Mouse (Mus musculus) spleen, postnatal 14 days (tissue): Measurements from ENCODE around the gene Fgfr2.

Source experiments
- DNase-seq, 2 experiments: peaks; one replicate each; pipeline ENCODE4 v3.0.0; 2021 to 2022; ENCODE audit warnings: low spot score in 2 of 2

Fgfr2 gene

DNA sequence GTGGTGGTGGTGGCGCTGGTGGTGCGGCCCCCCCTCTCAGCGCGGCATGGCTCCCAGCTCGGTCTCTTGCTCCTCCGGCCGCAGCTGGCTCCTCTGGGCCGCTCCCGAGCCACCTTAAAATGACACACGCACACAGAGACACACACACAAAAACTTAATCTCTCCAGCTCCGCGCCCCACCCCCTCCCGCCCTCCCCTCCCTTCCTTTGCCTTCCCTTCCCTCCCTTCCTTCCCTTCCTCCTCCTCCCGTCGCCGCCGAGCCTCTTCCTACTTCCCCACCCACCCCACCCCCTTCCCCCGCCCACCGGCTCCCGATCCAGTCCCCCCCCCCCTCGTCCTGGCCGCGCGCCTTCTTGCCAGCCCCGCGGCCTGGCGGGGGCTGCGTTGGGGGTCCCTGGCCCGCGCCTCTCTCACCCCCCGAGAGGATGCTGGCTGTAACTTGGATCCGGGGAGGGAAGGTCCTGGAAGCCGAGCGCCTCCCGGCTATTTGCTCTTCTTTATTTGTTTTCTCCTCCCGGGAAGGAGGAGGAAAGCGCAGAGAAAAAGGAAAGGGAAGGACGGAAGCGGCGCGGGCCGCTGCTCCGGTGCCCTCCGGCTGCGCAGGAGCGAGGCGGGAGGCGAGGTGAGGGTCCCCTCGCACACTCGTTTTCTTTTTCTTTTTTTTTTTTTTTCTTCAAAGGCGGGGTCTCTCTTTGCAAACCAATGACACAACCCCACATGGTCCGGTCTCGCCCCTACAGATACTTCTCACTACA is at the start of gene Fgfr2:
Gene Fgfr2, minus strand, starts transcription at position 107 of the 755 bp plus-strand sequence.
- DNase-seq, result peak in 1 of 2 experiments; percentile 6

DNA sequence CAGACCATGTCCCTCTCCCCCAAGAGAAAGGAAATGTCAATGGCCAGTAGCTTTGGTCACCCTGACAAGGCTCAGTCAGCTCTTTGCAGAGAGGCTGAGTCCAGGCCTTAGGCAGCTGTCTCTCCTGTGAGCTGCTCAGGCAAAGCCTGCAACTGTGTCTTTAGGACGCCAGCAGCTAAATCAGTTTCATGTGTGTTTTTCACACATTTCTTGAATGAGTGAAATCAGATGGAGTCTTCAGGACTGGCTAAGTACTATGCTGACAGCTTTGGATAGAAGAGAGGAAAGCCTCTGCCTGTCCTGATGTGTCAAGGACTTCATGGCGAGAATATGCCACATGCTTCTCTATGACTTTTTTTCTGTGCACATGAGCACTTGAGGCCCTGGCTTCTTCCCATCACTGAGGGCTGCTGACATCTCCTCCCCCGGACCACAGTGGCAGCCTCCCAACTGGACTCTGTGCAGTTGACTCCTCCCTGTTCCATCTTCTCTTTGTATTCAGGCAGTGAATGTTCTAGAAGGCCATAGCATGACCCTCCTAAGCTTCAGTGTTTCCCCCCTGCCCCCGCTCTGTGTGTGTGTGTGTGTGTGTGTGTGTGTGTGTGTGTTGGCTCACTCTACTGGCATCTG is 48.4 kb upstream of the Fgfr2 start:
- no peak for DNase-seq

DNA sequence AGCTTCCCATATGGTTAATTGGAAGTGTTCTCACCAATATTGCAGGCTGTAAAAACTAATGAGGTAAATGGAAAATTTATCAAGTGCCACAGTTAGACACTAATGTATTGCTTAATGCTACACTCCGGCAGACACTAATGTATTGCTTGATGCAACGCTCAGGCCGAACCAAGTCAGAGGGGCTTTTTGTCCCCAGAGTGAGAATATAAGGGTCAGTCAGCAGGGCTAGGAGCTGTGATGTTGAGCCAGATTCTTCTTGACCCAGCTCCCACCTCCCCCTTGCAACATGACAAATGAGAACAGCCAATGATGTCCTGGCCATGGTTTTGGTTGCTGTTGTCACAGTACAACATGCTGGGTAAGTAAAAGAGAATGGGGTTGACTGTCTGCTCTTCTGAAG is 45.8 kb upstream of the Fgfr2 start:
- DNase-seq, result no peak

DNA sequence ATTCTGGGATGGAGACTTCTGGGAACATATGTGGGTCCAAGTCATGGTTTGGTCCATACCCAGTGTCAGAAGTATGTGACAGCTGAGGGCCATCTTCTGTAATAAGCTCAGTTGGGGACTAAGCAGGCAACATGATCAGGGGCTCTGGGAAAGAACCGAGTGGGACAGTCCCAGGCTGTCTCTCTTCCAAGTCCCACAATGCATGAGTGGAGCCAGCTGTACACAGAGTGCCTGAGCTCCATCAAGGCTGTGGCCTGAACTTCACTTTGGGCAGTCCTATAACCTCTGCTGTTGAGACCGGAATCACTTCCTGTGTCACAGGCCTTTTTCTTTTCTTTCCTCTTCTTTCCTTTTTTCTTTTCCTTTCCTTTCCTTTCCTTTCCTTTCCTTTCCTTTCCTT is 44.8 kb upstream of the Fgfr2 start:
- DNase-seq, result no peak

DNA sequence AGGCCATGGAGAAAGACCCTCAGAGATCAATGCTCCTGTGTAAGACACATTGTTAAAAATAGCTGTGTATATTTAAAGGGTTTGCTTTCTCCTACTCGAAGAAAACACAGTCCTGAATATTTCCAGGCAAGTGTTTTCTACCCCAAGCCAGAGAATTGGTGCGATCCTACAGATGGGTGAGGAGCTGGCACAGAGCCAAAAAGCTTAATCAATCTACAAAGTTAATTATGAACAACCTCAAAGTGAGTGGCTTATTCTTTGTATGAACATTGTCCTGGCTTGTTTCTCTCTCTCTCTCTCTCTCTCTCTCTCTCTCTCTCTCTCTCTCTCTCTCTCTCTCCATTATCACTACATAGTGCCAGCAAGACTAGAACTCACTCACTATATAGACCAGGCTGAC is 41.6 kb upstream of the Fgfr2 start:
- DNase-seq, result no peak

DNA sequence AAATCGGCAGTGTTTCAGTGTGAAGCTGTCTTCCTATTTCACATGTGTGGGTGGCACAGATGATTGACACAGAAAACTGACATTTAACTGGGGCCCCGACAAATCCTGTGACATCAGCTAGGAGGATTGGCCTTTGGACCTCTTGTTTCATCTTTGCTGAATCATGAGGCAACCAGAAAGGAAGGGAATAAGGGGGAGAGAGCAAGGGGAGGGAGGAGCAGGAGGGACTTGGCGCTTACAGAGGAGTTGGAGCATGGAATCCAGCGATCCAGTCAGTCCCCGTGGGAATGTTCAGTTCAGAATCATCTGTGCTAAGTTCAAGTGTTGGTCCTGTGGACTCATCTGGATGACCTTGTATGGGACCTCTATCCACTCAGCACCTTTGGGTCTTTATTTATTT is 39.9 kb upstream of the Fgfr2 start:
- DNase-seq, result no peak

DNA sequence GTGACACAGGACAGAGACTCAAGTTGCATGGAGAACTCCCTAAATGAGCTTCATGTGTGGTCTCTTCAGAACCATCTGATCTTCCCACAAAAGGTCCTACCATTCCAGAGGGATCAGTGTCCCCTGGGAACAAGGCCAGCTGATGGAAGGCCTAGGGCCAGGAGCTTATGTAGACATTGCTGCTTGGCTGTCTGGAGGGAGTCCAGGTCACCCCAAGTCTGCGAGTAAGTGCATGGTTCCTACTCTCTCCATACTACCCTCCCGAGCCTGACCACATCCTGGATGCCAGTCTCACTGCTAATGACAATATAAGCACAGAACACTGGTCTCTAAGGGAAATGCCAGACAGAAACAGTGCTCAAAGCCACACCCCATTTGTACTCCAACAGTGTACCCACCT is 39.0 kb upstream of the Fgfr2 start:
- no peak for DNase-seq

DNA sequence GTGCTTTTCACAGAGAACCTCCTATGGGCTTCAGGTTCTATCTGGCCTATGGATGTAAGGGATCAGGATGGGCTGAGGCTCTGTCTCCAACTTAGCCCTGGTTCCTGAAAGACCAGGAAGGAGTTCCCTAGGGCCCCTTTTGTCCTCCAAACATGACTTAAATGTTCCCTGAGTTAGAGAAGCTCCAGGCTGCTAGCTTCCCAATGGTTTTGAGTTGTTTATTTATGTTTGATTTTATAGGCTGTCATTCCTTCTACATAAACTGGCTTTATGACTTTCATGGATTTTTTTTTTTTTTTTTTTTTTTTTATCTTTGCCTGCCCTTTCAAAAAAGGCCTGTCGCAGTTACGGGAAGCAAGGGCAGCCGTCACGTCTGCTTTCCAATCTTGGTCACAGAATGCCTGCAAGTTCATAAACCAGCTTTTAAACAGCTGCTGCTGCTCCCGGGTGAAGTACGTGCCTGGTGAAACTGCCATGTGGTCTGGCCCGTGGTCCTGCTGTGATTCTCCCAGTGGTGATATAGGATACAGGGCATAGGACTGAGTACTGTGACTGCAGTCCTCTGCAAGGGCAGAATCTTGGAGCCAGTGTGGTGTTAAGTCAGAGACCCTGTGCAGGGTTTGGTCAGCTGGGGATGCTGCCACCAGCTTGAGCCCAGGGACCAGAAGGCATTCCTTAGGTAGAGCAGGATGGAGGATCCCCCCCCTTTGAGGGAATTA is 38.4 kb upstream of the Fgfr2 start:
- DNase-seq, result no peak

DNA sequence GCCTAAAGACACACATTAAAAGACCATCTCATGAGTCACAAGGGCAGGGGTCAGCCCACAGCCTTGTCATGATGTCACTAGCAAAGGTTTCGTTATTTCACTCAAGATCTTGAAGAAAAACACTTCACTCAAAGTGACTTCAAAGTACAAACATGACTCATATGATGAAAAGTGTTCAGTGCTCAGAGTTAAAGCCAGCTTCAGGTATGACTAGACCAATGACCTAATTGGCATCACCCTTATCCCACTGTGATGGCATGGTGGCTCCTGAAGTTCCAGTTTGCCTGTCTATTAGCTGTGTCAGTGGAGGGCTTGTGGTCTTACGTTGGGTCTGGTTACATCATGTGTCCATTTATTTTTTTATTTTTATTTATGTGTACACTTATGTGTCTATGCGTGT is 36.4 kb upstream of the Fgfr2 start:
- DNase-seq, result no peak

DNA sequence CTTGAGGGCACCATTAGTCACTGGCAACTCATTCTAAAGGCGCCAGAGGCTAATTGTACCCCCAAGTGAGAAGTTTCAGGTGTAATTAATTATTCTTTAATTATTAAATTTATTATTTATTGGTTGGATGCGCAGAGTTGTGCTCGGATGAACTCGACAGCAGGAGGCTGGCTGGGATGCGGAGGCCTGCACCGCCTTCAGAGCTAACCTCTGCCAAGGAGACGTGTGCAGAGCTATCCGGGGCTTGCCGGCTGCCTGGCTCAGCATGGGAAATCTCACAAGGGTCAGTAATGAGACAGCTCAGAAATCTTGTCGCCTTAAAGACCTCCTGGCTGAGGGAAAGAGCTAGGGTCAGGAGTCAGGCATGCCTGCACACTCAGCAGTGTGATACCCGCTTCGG is 32.5 kb upstream of the Fgfr2 start:
- no peak for DNase-seq

DNA sequence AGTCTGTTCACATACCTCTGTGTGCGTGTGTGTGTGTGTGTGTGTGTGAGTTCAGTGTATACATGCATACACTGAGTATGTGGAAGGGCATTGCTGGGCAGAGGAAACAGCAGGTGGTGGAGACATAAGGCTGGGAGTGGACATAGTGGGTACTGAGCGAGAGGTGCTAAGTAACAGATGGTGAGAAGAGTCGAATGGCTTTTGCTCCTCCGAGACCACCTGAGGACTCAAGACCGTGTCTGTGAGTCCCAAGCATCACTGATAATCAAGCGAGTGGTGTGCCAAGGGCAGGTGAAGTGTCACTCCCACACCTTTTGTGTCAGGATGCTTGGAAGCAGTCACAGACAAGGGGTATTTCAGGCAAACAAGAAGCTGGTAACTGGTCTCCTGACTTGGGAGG is 31.7 kb upstream of the Fgfr2 start:
- no peak for DNase-seq

DNA sequence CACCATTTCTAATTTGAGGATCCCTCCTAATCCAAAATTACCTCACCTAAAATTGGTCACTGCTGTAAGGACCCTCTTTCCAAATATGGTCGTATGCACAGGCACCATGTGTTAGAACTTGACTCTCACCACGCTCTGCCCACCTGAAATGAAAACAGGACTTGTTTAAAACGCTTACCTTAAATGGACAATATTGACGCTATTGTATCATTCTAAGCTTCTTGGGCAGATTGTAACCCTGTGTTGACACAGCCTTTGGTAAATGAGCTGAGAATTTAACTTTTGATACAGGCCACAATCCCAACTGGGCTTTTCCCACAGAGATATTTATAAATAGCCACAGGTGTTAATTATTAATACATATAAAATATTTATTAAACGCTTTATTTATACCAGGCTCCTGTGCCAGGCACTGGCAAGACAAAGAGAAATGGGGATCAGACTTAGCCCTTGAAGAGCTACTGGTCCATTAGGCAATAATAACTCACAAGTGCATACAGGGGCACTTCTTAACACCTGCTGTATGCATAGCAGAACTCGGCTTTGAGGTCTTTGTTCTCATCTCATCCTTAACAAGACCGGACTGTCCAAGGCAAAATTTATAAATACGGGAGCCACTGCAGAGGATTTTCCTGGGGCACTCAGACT is 16.7 kb upstream of the Fgfr2 start:
- no peak for DNase-seq

DNA sequence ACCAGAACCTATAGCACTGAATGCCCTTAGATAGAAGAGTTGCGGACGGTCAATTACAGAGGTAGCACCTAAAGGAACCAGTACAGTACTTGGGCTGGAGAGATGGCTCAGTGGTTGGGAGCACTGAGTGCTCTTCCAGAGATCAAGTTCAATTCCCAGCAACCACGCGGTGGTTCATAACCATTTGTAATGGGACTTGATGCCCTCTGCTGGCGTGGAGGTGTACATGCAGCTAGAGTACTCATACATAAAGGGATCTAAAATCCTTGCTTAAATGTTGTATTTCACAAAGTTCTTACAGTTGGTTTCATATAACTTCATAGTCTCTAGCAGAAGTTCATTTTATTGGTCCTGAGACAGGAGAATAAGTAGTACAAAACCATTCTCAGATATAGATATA is 10.4 kb upstream of the Fgfr2 start:
- no peak for DNase-seq

DNA sequence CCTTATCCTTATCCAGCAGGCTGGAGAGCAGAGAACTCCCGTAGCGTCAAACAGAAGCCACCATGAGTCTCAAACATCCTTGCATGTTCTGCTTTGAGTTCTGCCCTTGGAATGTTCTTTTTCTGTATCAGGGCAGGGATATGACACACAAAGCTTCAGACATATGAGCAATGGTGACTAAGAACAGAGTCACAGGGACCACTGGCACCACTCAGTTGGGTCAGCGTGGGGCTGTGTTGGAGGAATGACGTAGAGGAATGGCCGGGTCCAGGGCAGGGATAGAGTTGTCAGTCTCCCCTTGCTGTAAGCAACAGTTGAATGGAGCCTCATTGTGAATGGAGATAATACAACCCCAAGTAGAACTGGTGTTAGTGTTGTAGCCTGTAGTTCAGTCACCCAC is 9.6 kb upstream of the Fgfr2 start:
- DNase-seq, result no peak

DNA sequence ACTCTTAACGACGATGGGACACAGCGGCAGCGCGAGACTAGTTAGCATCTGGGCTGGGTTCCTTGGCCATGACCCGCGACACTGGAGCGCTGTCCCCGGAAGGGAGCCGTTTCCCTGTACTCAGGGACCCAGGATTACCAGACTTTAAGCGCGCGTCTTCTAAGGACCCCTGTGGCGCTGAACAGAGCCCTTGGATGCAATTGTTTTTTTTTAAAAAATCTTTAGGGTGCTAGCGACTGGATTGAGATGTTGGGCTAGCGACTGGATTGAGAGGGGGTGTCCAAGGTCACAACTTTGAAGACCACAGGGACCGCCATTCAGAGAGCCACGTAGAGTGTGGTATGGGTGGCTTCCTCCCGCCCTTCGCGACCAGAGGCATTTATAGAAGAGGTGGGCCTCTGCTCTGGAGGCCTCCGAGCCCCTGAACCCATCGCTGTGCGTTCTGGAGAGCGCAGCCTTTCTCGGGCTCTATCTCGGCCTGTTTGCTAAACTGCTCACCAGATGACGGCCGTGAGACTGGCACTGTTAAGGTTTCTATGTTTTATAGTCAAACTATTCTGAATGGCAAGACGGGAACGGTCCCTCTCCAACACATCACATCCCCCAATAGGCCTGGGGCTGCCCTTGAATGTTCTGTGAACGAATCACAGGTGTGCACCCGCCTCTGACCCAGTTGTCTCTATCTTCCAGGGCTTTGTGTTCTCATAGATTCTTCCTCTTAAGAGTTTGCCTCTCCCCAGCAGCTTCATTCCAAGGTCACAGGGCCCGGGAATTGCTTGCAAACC is 1.7 kb upstream of the Fgfr2 start:
- DNase-seq, result no peak

DNA sequence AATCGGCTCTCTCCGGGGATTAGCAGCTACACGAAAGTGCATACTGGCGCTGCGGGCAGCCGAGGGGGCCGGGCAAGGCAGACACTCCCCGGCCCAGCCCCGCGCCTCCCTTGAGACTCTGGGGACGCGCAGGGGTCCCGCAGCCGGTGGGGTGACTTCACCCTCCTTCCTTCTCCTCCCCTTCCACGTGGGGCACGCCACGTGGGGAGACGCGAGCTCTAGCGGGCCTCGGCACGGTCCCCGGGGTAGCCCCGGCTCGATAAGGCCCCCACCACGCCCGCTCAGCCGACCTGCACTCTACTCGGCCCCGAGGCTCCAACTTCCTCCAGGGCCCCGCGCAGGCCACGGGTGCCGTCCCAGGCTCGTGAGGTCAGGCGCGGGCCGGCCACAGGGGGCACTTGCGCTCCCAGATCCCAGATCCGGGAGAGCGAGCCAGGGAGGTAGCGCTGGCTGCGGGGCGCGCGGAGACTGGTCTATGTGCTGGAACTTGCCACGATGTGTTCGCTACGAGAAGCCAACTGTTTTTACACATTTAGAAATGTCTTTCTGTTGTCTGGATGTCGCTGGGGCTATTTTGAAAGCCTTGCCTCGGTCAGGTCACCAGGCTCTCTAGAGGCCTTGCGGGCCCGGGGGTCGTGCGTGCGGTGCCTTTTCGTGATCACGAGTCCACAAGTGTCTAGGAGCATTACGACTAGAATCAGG is 1.0 kb upstream of the Fgfr2 start, which contains the start of gene Ctbp2:
Gene Ctbp2, minus strand, starts transcription at position 356 of the 702 bp plus-strand sequence.
- peak; percentile 31 to 50 for DNase-seq

DNA sequence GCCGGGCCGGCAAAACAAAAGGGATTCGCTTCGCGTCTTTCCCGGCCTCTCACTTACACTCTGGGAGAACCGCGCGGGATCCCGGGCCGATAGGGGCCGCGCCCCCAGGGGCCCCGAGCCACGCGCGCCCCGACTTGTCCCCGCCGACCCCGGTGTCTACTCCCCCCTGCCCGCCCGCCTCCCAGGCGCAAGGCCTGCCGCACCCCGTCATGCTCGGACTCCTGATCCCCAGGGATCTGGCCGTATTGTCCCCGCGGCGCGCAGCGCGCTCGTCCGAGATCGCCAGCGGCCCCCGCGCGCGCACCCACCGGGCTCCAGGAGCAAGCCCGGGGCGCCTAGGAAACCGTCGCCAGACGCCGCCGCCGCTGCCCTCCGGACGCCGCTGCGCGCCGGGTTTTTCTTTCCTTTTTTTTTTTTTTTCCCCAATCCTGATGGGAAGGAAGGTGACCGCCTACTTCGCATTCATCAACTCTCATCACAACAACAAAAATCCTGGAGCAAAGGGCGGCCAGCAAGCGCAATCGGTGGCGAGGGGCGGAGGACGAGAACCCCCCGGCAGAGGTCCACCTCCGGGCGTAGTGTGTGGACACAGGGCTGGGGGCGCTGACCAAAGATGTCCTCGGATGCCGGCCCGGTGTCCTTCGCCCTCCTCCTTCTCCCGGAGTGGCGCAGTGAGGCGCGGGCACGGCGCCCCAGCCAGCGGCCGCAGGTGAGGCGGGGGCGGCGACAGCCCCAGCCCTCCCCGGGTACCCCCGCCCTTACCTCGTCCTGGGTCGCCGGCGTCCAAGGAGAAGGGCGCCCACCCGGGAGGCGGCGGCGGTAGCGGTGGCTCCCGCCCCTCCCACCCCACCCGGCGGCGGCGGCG is 539 bp downstream of the Fgfr2 start:
- no peak for DNase-seq

DNA sequence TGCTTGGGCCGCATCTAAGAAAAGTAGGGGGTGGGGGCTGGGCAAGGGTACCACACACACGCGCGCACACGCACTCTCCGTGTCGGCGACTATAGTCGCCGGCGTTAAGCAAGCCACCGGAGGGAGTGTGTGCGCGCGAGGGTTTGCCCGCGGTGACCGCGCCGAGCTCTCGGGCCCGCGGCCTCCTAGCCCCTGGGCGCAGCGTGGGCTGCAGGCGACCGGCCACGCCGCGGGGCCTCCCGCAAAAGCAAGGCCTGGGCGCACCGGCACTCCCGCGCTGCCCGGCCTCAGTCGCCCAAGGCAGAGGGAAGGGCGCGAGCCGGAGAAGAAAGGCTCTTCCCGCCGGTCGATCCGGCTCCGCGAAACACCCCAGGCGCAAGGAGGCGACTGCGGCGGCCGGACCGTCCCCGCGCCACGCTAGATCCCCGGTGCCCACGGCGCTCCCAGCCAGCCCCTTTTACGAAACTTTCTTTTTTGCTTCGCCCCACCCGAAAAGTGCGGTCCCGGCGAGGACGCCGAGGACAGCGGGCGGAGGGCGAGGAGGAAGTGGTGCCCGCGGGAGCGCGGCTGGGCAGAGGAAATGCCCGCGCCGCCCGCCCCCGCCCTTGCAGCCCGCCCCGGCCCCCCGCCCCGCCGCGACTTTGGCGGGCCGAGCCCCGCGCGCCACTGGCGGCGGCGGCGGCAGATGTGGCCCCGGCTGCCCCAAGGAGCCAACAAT is 1.3 kb downstream of the Fgfr2 start:
- peak in 1 of 2 experiments; percentile 5 for DNase-seq

DNA sequence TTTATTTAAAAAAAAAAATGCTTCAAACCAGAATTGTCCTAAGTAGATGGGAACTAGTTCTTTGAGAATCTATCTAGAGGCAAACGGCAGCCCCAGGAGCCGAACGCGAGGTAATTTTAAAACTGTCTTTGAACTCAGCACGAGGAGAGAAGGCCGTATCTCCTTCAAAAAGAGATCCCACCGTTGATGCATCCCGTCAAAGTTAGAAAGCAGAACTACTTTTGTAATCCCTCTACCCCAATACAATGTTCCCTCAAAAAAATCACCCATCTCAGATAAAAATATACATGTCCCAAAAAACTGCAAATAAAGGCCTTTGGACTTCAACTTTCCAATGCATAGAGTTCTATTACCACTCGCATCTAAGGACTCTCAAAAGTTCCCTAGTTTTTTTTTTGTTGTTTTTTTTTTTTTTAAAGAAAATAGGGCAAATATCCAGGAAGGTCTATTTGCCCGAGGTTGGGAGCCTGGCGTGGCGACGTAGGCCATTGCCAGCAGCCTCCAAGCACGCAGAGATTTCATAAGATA is 2.0 kb downstream of the Fgfr2 start:
- no peak for DNase-seq
